Mouse (Mus musculus) adrenal gland, adult 8-10 months (tissue): ENCODE measurements around the gene Pitpnm3. TPM values are rescaled to one million over a fixed set of nuclear protein-coding genes. Genes with fewer than 3 reads are reported as not detected.

ENCODE experiments used
- DNase-seq: peaks from one replicate; pipeline ENCODE4 v3.0.0; 2022
- total RNA-seq, 4 experiments: library from RNA; stranded (reverse); gene quantifications; 2 replicates each; pipeline ENCODE4 v1.2.4; 2022

The Pitpnm3 gene
- total RNA-seq, 4 experiments from 2014 or later: 1.9 to 15.9 (median 8.4) TPM

GRCm38 (mm10) chr11:72014674-72015073 is 120.9 kb downstream of the Pitpnm3 start:
- DNase-seq: no peak

GRCm38 (mm10) chr11:72011955-72012354 is 123.6 kb downstream of the Pitpnm3 start:
- DNase-seq: no peak

DNA sequence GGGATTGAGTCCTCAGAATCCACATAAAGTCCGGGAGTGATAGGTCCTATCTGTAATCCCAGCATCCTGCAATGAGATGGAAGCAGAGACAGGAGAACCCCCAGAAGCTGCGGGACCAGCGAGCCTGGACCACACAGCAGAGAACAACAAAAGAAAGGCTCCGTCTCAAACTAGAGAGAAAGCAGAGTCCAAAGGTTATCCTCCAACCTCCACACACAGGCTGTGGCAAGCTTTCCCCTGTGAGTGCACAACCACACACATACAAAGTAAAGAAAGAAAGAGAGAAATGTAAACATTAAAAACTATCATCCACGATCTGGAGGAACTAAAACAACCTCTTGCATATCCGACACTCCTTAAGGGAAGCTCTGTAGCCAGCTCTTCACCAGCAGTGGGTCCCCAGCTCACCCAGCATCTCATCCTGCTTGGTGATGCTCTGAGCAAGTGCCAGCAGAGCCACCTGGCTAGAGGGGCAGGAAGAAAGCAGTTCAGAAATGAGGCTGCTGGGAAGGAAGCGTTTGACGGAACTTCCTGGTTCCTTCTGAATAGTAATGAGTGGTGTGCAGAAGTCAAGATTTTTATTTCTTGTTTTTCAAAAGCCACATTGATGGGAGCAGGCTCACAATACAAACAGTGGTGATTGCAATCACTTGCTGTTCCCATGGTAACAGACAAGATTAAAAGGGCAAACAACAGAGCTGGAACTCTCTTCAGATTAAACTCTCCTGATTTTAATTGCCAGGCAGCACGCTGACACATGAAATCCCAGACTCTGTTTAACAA is 124.4 kb downstream of the Pitpnm3 start:
- no peak for DNase-seq

DNA sequence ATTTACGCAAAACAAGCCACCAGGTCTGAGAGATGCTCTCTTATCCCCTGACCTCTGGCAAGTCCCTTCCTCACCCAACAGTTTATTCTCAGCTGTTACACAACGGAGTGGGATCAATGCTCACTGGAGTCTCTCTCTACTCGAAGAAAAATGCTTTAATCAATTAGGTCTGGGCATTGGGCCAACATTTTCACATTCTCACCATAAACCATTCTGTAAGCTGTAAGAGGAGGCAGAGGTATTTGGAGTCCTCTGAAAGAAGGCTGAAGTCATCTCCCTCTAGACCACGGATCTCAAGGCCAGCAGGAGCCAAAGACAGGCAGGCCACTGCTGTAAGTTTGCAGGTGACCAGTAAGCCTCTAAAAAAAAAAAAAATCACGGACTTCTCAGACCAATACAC is 125.2 kb downstream of the Pitpnm3 start:
- DNase-seq: no peak

- no peak for DNase-seq
Observed at GRCm38 (mm10) chr11:72005547-72005946, 130.0 kb downstream of the Pitpnm3 start.

DNA sequence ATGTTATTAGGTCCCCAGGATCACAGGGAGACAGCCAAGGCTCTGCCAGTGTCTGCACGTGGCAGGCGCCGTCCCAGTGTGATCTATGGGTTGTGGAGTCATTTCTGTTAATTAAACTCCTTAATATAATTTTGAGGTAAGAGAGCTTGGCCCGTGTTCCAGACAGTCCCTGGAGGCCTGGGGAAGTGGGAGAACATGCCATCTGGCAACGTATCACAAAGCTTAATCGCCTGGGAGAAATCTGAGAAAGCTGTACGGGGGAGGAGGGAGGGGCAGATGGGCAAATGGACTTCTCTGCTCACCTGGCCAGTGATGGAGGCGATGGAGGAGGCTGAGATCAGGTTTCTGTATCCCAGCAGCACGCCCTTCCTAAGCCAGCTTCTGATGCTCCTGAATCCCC is 132.4 kb downstream of the Pitpnm3 start:
- DNase-seq: no peak

DNA sequence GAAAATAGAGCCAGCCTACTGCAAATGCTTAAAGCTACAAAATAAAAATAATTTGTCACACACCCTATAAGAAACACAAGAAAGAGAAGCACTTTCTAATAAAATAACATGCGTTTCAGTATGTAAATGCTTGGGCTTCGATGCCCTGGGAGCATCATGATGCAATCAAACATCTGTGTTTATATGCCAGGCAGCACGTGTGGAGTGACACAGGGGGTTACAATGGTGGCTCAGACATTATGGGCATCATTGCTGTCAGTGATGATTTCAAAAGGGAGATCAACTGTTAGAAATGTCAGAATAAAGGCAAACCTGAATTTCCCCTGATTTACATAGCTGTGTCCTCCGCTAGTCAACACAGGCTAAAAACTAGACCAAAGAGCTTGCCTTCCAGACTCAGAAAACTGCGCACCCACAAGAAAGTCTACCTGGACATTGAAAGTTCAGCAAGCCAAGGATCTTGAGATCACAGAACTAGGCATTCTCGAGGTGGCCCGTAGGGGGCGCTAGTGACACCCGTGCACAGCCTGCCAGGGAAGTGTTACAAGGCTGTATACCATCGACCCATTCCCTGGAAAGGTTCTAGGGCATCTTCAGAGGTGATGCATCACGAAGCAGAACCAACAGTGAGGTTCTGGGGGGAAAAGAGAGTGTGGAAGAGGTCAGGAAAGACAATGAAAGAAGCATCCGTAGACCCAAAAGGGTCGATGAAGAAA is 133.3 kb downstream of the Pitpnm3 start:
- DNase-seq: no peak

DNA sequence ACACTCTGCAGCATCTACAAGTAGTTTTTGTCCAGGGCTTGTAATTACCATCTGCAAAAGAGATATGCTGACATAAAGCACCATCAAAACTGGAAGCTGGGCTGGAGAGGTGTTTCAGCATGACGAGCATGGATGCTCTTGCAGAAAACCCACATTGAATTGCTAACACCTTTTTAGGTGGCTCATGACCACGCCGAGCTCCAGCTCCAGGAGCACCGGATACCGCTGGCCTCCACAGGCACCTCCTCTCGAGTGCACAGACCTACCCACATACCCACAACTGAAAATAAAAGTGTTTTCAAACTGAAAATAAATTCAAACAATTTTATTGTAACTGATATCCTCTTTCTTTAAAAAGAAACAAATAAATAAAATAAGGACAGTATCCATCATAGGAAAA is 135.4 kb downstream of the Pitpnm3 start:
- DNase-seq: no peak

Other genes with a start within 250 kb of the Pitpnm3 start
- gene Aipl1, start 98.3 kb downstream of the Pitpnm3 start, total RNA-seq: not detected
- gene Pimreg, start 93.7 kb downstream of the Pitpnm3 start, total RNA-seq: 1 to 10 TPM; 1.6 to 4.4 (median 2.1) TPM
- gene Gm43951, start 71.1 kb upstream of the Pitpnm3 start, total RNA-seq: 1 to 10 TPM in 3 of 4 experiments, under 1 TPM in 1; 0.64 to 2.1 (median 1.3) TPM
- gene 4933427D14Rik, start 71.7 kb upstream of the Pitpnm3 start, total RNA-seq: 10 to 100 TPM in 2 of 4 experiments, 1 to 10 TPM in 2; 7.0 to 16.0 (median 10.6) TPM
- gene Txndc17, start 71.8 kb upstream of the Pitpnm3 start, total RNA-seq: 10 to 100 TPM; 64.8 to 87.4 (median 71.6) TPM
- 10 to 100 TPM; 10.9 to 15.5 (median 13.1) TPM for gene Med31, start 79.8 kb upstream of the Pitpnm3 start, total RNA-seq
- under 1 TPM in 3 of 4 experiments, not detected in 1; 0.18 to 0.35 (median 0.35) TPM for gene Slc13a5, start 131.4 kb upstream of the Pitpnm3 start, total RNA-seq
- gene Xaf1, start 165.9 kb upstream of the Pitpnm3 start, total RNA-seq: 10 to 100 TPM; 20.7 to 26.4 (median 25.5) TPM
- not detected for gene Fbxo39, start 178.7 kb upstream of the Pitpnm3 start, total RNA-seq
- 1 to 10 TPM in 1 of 4 experiments, under 1 TPM in 2, not detected in 1; 0.52 to 1.0 (median 0.55) TPM for gene Tekt1, start 226.7 kb upstream of the Pitpnm3 start, total RNA-seq